Mouse (Mus musculus) CD8-positive naive resting alpha-beta T cell, adult 2 months (primary cell): ENCODE measurements around the gene Nup214.

Experiments used
- DNase-seq, 2 experiments: peaks; one replicate each; pipeline ENCODE4 v3.0.0; 2022; ENCODE audit warnings: low read depth in 2 of 2, low spot score in 2 of 2

Nup214 gene

GRCm38 (mm10) chr2:32066005-32066404 lies 91.8 kb downstream of the Nup214 start:
- no peak for DNase-seq

- no peak for DNase-seq
Observed at GRCm38 (mm10) chr2:32068811-32069607, 94.8 kb downstream of the Nup214 start.

- DNase-seq: no peak
Observed at GRCm38 (mm10) chr2:32070747-32071146, 96.5 kb downstream of the Nup214 start.

- no peak for DNase-seq
Observed at GRCm38 (mm10) chr2:32074404-32074803, 100.2 kb downstream of the Nup214 start.

GRCm38 (mm10) chr2:32075368-32075767 lies 101.1 kb downstream of the Nup214 start:
- no peak for DNase-seq

- DNase-seq: no peak
Observed at GRCm38 (mm10) chr2:32077744-32078143, 103.5 kb downstream of the Nup214 start.

- no peak for DNase-seq
Observed at GRCm38 (mm10) chr2:32078522-32078921, 104.3 kb downstream of the Nup214 start.

- DNase-seq: no peak
Observed at GRCm38 (mm10) chr2:32079191-32079725, 105.0 kb downstream of the Nup214 start.

GRCm38 (mm10) chr2:32080681-32081080 lies 106.4 kb downstream of the Nup214 start:
- no peak for DNase-seq

- no peak for DNase-seq
Observed at GRCm38 (mm10) chr2:32081296-32081929, 107.2 kb downstream of the Nup214 start.

GRCm38 (mm10) chr2:32082229-32082628 lies 108.0 kb downstream of the Nup214 start:
- DNase-seq: no peak

- peak; percentile 70 to 73 for DNase-seq
Observed at GRCm38 (mm10) chr2:32083159-32084011, 109.1 kb downstream of the Nup214 start.

- no peak for DNase-seq
Observed at GRCm38 (mm10) chr2:32084111-32084871, 110.1 kb downstream of the Nup214 start, which contains the start of gene Fam78a. Fam78a (minus strand) TSS chr2:32084857.

- no peak for DNase-seq
Observed at GRCm38 (mm10) chr2:32084872-32085199, 110.6 kb downstream of the Nup214 start.

- DNase-seq: no peak
Observed at GRCm38 (mm10) chr2:32085231-32085630, 111.0 kb downstream of the Nup214 start.

- DNase-seq: no peak
Observed at GRCm38 (mm10) chr2:32087606-32088005, 113.4 kb downstream of the Nup214 start.

- DNase-seq: no peak
Observed at GRCm38 (mm10) chr2:32088372-32088981, 114.2 kb downstream of the Nup214 start.

GRCm38 (mm10) chr2:32089606-32090005 lies 115.4 kb downstream of the Nup214 start:
- DNase-seq: no peak

- DNase-seq: no peak
Observed at GRCm38 (mm10) chr2:32090145-32090544, 115.9 kb downstream of the Nup214 start.

GRCm38 (mm10) chr2:32091956-32092355 lies 117.7 kb downstream of the Nup214 start:
- no peak for DNase-seq
